Mouse (Mus musculus) heart, adult 11 months (tissue): ENCODE measurements around the gene Sos2.
"Not testable (repeated sequence)": the region's sequence is repeated elsewhere in the genome, so short reads cannot be mapped to it uniquely, and the experiment has no call there.

Experiments
- DNase-seq: peaks from one replicate; pipeline ENCODE4 v3.0.0; 2022

Gene Sos2

DNA sequence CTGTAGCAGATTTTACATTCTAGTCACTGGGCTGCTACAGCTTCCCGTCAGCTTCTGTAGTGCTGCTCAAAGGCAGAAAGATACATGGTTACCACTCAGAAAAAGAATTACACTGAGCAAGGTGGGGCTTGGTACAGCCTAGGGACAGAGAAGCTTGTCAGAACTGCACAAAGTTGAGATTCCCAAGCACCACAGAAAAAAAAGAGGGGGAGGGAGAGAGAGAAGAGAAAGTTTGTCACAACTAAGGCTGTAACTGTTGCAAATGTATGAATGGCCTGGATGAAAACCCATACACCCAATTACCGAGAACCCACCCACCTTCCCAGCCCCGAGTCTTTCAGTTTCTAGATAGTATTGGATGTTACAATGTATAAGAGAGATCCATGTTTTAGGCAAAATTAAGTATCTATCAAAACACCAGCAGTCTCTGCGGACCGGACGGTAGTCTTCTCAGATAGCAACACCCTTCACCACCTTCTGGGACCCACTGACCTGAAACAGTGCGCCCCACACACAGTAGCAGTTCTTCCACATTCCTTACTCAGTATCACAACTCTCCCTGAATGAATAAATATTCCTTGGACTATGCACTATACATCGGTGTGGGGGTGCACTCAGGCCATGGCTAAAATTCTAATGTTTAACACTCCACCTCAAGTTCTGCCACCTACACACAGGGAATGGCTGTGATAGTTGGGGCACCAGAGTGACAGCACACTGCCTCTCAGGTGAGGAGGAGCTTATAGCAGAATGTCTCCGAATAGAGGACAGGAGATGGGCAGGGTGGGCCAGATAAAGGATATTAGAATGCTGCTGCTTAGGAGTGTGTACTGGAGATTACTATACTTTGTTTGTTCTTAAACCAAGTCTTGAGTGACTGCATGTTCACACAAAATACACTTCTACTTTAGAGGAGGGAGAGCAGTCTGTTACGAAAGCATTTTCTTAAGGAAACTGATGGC, 6.8 kb downstream of the Sos2 start:
- peak; percentile 85 for DNase-seq

DNA sequence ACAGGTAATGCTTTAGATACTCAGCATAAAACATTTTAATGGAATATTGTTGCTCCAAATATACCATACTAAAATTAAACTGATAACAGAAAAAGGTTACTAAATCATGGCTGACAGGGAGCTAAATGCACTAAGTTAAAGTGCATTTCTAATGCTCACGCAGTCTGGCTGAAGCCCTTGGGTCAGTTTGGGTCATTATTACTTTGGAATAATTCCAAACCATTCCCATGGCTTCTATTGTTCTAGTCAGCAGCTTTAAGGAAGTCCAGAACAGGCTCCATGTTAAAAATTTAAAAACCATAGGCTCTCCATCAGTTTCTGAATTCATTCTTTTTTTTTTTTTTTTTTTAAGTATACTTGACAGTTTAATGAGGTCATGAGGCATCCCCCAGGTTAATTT, 7.5 kb downstream of the Sos2 start:
- DNase-seq: peak; percentile 82

DNA sequence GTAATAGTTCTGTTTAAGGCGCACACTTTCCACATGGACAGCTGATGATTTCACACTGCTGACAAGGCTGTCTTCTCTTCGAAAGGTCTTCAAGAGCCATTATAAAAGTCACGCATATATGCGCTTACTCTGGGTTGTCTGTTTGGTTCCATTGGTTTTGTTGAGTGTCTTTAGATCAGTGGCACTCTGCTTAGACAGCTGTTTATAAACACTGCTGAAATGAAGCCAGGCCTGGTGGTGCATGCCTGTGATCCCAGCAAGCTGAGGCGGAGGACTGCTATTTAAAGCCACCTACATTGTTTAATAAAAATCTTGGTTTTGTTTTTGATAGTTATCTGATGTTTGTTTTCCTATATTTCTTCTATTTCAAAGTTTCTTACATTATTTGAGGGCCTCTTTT, 14.9 kb downstream of the Sos2 start:
- DNase-seq: no peak

DNA sequence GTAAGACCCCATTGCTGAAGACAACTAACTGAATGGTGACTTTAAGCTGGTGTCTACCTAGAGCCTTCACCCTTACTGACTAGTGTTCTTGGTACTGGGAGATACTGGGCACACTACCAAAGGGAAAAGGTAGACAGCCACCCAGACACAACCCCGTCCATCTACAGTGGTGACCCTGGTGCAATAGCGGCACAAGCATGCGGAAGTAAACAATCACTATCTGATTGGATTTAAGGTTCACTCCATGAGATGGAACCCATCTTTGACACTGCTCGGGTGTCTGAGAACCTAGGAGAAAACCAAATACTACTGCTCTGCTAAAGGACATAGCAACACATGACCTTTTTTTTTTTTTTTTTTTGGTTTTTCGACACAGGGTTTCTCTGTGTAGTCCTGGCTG, 20.0 kb downstream of the Sos2 start:
- no peak for DNase-seq

DNA sequence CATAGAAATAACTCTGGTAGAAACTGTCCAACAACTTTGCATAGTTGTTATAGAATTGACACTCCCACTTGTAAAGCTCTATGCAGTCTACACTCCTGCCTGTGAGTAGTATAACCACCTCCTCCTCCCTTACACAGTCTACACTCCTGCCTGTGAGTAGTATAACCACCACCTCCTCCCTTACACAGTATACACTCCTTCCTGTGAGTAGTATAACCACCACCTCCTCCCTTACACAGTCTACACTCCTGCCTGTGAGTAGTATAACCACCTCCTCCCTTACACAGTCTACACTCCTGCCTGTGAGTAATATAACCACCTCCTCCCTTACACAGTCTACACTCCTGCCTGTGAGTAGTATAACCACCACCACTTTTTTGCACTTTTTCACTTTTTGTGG, 27.7 kb downstream of the Sos2 start:
- not testable (repeated sequence) for DNase-seq

DNA sequence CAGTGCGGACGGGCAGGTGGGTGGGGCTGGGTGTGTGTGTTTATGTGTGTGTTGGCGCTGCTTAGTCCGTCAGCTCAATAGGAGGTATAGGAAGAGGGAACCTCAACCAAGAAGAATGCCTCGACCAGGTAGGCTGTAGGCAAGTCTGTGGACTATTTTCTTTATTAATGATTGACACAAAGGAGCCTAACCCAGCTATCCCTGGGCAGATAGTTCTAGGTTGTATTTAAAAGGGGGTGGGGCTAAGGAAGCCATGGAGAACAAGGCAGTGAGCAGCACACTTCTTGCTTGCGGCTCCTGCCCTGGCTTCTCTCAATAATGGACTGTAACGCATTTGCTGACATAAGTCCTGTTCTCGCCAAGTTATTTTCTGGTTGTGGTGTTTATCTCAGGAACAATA, 32.1 kb downstream of the Sos2 start:
- no peak for DNase-seq

DNA sequence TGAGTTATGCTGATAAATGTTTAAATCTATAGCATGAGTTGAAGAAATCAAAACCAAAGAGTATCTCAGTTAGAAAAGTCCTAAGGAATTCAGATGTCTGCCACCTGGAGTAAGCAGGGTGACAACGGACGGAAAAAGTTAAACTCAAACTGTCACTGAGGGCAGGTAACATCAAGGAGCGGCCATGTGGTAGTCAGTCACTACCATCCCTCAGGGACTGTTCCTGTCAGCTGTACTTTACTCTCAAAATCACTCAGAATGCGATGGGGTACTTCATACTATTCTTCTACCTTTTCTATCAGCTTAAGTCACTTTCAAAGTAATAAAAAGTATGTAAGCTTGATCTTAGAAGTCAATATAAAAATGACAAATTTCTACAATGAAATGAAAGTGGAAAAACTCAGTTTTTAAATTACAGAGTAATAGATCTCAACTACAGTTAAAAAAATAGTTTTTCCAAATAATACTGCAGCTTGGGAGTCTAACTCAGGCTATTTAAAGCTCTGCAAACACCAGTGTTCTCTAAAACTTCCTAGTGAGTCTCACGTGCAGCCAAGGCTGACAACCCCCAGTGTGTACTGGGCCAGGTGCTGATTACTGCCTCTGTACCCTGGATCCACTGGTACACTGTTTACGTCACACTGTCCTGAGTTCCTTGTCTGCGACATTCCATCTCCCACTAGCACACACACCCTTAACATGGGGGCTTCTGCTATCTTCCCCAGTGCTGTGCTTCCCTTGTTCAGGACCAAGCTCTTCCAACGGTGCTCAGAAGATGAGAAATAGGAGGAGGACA, 35.6 kb downstream of the Sos2 start:
- DNase-seq: peak; percentile 91

DNA sequence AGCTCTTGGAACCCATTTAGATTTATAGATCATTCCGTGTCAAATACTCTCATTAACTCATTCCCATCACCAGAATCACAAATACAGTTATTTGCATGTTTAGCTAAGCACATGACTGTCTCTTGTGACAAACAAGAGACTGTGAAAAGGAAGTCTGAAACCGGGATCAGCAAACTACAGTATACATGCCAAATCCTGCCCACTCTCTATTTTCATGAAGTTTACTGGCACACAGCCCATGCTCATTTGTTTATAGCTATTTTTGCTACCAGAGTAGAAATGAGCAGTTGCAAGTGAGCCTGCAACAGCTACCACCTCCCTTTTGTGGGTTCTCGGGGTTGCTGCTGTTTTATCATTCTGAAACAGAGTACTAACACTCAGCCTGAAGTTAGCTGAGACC, 36.8 kb downstream of the Sos2 start:
- DNase-seq: no peak

DNA sequence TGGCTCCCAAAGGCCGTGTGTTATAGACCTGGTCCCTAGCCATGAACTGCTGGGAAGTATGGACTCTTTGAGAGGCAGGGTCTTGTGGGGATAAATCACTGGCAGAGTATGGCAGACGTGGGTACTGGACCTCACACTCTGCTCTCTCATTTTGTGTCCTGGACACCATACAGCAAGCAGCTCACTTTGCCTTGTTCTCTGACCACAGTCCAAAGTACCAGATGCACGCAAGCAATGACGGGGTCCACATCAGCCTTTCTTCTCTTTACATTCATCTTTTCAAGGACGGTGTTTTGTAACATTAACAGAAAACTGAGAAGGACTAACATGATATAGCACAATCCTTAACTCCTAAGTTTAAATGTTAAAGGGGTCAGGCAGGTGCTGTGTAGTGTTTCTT, 38.8 kb downstream of the Sos2 start:
- DNase-seq: no peak

DNA sequence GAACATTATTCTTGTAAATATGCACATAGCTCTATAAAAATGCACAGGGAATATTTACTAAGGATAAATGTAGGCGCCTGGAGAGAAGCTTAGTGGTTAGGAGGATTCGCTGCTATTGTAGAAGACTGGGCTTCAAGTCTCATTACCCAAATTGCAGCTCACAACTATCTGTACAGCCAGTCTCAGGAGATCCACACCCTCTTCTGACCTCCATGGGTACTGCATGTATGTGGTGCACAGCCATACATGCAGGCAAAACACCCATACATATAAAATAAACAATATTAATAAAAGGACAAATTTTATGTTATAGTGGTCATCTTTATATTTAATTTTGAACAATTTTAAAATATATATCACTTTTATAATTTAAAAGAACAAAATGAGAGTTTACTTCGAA, 46.9 kb downstream of the Sos2 start:
- DNase-seq: peak; percentile 13

DNA sequence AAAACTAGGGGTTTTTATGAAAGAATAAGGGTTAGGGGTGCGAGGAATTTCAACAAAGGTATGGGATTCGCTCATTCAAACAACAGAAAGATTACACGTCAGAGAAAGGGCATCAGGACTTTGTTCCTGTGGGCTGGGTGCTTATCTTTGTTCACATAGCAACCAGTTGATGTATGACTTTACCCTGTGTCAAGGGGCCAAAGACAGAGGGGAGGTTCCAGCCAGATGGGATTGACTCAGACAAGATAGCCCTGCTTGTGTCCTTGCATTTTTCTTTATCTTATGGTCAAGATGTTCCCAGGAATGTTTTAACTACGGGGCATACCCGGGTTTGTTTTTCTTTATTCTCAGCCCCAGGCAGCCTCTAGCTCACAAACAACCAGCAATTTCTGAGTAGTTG, 63.1 kb downstream of the Sos2 start:
- not testable (repeated sequence) for DNase-seq

DNA sequence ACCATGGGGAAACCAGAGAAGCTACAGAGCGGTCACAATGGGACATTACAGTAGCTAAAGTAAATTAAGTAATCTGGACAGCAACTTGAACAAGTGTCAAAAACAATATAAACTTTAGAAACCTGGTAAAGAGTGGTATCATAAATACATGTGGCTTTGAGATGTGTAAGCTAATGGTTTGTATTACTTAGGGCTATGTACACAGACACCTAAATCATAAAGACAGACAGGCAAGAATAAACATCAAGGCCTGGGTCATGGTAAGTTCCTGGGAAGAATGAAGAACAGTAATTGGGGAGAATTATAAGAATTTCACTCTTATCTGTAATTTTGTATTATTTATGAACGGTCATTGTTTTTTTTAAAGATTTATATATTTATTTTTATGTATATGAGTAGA, 77.3 kb downstream of the Sos2 start:
- no peak for DNase-seq

DNA sequence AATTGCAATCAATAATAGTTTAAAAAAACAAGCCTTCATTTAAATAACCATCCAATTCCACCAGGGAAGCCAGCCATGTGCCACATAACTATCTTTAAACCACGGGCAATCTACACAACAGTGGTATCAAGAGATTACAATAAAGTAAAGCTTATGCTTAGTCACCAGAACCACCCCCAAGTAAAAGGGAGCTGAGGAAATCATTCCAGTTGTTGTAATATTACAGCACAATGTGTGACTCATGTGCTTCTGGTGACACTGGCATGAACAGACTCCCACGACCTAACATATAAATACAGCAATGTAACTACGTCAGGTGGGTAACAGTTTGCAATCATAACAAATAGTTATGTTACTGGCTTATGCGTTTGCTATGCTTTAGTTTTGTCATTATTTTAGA, 84.2 kb downstream of the Sos2 start:
- no peak for DNase-seq

DNA sequence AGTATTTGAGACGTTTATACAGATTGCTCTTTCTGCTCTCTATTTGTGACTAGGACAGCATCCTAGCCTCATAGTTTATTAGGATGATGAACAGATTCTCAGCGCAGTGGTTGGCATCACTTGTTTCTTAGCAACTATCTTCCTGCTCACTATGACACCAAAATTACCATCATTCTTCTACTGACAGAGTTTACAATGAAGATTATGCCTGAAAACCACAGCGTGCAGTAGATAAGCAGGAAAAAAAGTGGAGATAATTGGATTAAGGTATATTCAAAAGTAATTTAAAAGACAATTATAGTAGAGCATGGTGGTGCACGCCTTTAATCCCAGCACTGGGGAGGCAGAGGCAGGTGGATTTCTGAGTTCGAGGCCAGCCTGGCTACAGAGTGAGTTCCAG, 88.5 kb downstream of the Sos2 start:
- no peak for DNase-seq

DNA sequence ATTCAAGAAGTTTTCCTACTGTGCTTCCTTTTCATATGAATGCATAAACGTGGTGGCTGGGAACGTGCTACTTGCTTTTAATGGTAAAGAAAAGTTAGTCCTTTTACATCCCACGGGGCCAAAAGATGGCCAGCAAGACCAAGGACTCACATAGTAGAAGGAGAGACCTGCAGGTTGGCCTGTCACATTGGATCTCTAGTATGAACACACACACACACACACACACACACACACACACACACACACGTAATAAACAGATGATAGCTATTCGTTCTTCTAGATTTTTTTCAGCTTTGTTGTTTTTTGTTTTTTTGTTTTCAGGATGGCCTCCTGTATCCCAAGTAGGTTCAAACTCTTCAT, 98.4 kb downstream of the Sos2 start:
- no peak for DNase-seq

DNA sequence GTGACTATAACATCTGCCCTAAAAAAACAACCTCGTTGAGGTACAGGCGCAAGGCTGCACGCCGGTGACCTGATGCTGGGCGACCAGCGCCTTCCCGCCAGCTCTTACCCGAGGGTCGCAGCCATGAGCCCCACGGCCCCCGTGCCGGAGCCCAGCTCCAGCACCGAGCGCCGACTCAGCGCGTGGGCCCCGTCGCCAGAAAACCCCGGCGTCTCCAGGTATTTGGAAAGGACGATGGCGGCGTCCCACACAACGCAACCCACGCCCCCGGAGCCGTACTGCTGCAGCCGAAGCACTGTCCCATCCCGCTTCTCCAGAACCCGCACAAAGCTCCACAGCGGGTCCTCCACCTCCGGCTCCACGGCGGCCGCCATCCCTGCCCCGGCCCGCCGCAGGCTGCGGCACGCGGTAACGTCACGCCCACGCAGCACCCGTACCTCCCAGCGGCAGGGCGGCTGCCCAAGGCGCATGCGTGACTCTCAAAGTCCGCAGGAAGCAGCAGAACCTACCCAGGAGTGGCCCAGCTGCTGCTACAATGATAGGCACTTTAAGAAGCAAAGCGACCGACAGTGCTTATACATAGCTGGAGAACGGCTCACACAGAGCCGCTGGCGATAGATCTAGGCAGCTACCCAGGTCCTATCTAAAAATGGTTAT, 98.9 kb downstream of the Sos2 start, which contains the start of gene Vcpkmt:
Gene Vcpkmt (minus strand): TSS at position 416 of the 657 bp plus-strand sequence.
- DNase-seq: peak; percentile 99

DNA sequence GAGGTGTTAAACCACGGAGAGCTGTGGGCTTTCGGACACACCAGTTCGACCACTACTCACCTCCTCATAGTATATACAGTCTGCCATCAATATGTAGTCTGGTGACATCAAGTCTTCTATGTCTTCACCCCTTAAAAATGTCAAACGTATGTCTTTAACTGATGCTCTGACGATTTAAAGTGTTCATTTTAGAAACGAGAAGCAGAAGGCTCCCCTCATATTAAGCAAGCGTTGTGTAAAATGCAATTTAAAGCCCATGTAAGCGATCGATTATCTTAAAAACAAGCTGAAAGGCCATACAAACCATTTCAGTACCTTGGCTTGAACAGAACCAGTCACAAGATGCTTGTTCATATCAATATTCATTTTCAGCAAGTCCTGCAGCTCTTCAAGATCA, 99.4 kb downstream of the Sos2 start:
- DNase-seq: peak; percentile 74

DNA sequence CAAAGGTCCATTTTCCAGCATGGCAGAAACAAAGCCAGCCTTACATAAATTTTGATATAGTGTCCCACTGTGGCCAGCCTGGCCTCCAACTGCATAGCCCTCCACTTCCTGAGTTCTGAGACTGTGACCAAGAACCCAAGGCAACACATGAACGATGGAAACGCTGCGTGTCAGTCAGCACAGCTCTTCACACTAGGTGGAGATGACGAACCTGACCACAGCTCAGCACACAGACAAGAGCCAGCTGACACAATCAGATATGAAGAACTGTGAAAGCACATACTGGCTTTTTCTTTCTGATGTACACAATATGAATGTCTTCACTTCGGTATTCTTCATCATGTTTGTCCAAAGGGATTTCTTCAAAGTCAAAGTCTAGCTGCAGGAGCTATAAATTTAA, 102.0 kb downstream of the Sos2 start:
- DNase-seq: no peak

DNA sequence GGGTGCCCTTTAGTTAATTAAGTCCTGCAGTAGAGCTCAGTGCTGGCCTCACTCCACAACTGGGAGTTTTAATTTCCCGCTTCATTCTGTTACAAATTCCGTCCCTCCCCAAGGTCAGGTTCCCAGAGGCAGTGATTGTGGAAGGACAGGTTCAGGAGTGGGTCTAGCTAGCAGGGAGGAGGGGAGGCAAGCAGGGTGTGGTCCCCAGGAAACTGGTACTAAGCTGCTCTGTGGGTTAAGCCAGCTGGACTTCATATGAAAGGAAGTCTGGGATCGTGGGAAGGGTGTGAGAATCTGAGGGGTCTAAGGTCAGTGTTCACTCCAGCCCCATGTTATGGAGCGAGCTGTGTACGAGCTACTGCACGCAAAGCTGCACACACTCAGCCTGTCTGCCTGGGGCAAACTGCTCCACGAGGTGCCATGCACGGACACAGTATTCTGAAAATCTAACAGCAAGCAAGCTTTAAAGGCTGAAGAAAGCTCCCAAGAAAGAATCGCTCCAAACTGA, 105.5 kb downstream of the Sos2 start:
- peak; percentile 85 for DNase-seq

DNA sequence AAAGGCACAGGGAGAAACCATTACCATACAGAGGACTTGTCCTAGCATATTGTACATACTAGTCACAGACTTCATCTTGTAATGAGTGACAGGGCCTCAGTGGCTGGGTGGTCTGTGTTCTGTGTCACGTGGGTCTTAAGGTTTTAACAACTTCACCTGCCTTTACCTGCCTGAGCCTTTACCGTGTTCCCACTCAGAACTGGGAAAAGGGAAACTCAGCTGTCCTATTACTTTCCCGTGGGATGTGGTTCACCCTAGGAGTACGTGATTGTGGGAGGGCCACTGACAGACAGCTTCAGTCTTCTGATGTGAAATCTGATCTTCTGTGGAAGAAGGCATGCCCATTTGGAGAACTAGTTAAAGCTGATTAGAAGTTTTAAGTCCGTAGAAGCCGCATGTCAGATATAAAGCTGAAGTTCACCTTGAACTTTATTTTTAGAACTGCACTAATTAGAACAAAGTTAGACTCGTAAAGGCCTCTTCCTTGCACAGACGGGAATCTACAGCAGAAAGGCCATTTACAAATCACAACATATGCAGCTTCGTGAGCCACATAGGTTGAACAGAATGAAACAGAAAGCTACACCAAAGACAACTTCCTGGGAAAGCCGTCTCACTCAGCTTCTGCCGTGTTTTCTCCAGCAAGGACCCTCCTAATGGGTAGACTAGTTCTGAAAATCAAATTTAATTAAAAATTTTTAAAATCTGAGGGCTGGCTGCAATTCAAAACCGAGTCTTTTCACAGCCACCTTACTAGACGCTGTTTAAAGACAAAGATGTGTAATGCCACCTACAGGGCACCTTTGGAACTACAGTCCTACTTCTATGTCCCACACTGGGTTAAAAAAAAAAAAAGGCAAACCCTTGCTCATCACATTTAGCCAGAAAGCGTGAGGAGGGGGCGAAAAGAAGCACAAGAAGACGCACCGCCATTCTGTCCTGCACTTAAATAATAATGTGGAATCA, 107.5 kb downstream of the Sos2 start:
- peak; percentile 94 for DNase-seq

DNA sequence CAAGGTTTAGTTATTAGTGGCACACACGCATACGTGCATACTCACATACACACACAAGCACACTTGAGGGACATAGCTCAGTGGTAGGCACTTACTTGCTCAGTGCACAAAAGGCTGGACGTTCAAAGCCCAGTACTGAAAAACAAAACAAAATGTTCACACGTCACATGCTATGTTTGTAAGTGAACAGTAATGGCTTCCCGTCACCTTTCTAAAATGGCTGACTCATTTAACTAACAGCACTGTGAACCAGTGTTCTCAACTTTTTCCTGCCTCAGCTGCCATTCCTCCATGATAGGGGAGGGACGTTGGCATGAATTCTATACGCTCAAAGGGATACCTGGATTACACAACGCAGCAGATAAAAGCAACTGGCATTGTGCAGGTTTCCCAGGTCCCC, 108.4 kb downstream of the Sos2 start:
- peak; percentile 59 for DNase-seq

DNA sequence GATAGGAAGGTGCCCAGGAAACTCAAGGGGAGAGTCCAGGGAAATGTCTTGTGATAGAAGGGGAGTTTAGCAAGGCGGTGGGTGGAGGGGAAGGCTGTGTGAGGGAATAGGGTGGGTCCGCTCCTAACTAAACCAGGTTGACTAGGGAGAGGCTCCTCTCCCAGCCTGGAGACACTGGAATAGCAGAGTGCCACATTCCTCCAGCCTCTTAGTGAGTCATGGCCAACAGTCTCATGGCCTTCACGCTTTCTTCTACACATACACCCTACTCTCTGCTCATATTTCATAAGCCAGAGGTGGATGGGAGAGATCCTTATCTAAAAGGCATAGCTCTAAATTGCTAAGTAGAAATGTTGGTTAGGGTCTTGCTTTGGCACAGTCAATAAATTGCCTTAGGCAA, 111.7 kb downstream of the Sos2 start:
- no peak for DNase-seq
